Mouse (Mus musculus) frontal cortex, postnatal 25 days (tissue): Measurements from ENCODE around the gene Pip.

ENCODE experiments used
- DNase-seq, 2 experiments: peaks; one replicate each; pipeline ENCODE4 v3.0.0; 2022; ENCODE audit warnings: low spot score in 2 of 2

Gene Pip

GRCm38 (mm10) chr6:41847235-41847634 is at the start of gene Pip:
Pip (plus strand) TSS chr6:41847535.
- no peak for DNase-seq

DNA sequence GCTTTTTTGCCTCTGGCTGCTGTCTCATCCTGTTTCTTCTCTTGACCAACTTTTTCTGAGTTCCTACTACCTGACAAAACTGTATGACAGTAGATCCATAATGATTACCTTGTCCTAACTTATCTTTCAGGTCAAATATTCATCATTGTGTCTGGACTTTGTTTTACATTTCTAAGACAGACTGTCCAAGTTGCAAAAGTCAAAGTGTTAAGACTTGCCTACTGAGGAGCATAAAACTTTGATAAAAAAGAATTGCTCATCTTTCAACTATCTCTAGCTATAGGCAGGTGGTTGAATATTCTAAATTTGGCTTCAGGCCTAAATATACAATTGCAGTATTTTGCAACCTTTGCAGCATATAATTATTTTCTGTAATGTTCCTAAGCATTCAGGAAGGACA is 23.2 kb upstream of the Pip start:
- DNase-seq, result no peak

- DNase-seq, result no peak
Observed at GRCm38 (mm10) chr6:41829516-41829915, 17.8 kb upstream of the Pip start.

GRCm38 (mm10) chr6:41852689-41853088 is 5.4 kb downstream of the Pip start, which contains the start of gene Sval2:
Sval2 (plus strand) TSS chr6:41852989.
- DNase-seq, result no peak

- no peak for DNase-seq
Observed at GRCm38 (mm10) chr6:41864038-41864437, 16.7 kb downstream of the Pip start.
